Mouse (Mus musculus) layer of hippocampus, adult 11-12 months (tissue): ENCODE data around the gene Tmem190.
A peak's percentile ranks its signal among the peaks of the same experiment; 100 is the strongest.

Source experiments
- DNase-seq: peaks from one replicate; pipeline ENCODE4 v3.0.0; 2022; ENCODE audit warnings: low spot score

Tmem190 gene

DNA sequence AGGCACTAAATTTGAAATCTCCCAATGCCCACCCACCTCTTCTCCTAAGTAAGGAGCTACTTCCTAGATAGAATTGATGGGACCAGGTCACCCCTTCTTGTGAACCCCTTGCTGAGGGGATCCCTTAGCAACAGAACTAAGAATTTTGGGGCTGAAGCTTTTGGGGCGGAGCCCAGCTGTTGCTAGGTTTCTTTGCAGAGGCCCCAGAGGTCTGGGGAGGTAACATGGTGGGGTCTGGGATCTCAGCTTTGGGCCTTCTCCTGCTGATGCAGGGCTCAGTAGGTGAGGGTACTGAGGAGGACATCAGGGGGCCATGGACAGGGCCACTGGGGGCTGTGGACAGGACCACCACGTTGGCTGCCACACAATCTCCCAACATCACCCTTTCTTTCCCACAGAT, at the start of gene Tmem190, which contains the start of gene Il11:
Tmem190 (plus strand) TSS at position 179 of the 400 bp plus-strand sequence.
Il11 (minus strand) TSS at position 101 of the 400 bp plus-strand sequence.
- no peak for DNase-seq

DNA sequence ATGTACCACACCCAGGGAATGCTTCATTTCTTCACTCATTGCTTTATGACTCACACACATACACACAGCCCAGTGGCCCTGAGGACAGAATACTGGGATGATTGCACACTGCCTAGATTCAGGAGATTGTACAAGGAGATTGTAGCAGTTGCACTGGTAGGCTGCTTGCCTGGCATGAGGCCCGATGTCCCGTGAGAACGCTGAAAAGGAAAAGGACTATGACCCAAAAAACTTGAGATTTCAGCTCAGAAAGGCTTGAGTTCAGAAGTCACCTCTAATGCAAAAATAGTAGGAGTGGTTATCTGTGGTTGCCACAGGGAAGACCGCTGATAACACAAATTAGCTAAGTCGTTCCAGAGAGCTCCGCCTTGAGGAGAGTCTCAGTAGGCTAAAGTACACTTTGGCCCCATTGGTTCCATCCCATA, 49.8 kb upstream of the Tmem190 start:
- DNase-seq = no peak

DNA sequence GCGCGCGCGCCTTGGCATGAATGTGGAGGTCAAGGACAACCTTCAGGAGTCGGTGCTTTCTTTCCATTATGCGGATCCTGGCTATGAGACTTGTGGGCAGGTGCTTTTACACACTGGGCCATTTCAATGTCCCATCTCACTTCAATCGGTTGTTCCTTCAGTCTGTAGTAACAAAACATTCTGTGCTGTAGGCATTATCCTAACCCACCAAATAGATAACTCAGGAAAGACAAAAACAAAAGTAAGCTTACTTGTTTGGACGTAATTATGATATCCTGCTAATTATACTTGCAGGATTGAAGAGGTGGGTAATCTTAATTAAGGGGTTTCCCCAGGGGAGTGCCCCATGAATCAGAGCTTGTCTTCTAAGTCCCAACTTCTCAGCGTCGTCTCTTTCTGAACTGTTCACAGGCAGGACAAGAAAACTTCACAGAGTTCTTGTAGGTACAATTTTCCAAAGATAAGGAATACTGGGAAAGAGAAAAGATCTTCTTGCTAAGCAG, 43.6 kb upstream of the Tmem190 start:
- DNase-seq = no peak

DNA sequence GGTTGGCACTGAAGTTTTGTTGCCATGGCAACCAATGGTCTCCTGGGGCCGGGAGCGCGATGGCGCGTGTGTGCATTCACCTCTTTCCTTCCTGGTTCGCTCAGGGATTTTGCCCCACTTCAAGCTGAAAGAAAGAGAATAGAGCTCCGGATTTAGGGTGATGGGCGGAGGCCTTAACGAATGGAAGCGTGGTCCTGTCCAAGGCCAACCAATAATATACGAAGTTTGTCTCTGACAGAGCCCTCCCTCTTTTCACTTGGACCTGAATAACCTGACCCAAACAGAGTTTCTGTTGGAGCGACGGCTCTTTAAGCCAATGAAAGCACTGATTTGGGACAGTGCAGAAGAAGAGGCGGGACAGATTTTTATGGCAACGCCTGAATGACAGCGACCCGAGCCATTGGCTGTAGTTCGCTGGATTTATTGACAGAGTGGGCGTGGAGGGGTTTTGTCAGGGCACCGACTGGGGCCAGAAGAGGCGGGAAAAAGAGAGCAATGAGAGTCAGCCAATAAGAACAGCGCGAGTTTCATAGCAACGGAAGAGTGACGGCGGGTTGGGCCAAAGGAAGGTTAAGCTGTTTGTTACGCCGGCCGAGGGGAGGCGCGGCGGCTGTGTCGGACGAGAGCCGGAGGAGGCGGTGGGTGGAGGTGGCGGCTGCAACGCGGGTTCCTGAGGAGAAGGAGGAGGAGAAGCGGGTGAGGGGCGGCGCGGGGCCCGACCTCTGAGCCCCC, 43.0 kb upstream of the Tmem190 start, which contains the start of gene Kmt5c:
Kmt5c (plus strand) TSS at position 572 of the 732 bp plus-strand sequence.
- DNase-seq = peak; percentile 99

DNA sequence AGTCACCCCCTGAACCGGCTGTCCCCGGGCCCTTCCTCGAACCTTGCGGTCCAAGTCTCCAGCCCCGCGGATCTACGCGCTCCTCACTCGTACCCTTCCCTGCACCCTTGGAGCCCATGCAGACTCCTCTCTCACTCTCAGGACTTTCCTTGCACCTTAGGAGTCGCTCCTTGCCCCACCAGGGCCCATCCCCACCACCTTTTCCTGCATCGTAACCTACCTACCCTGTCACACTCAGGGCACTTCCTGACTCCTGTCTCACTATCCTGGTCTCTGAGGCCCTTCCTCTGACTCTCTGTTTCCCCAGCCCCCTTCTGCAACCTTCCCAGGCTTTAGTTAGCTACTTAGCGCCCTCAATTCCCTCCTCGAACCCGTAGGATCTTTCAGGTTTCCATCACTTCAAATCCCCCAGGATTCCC, 42.4 kb upstream of the Tmem190 start:
- no peak for DNase-seq

DNA sequence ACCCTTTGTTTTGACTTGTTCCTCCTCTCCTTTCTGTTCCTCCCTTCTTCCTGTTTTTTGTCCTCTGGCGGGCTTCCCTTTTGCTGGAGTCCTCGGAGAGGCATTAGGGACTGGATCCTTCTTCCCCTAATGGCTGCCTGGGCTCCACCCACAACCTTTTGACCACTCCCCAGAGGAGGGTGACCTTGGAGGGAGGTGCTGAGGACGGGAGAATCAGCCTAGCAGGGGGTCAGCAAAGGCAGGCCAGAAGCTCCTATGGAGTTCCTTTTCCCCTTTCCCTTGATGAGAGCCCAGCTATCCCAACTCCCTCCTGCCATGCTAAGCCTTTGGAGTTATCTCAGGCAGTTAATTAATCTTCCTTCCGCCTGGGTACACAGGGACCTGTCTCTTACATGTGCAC, 41.6 kb upstream of the Tmem190 start:
- DNase-seq = peak; percentile 28

DNA sequence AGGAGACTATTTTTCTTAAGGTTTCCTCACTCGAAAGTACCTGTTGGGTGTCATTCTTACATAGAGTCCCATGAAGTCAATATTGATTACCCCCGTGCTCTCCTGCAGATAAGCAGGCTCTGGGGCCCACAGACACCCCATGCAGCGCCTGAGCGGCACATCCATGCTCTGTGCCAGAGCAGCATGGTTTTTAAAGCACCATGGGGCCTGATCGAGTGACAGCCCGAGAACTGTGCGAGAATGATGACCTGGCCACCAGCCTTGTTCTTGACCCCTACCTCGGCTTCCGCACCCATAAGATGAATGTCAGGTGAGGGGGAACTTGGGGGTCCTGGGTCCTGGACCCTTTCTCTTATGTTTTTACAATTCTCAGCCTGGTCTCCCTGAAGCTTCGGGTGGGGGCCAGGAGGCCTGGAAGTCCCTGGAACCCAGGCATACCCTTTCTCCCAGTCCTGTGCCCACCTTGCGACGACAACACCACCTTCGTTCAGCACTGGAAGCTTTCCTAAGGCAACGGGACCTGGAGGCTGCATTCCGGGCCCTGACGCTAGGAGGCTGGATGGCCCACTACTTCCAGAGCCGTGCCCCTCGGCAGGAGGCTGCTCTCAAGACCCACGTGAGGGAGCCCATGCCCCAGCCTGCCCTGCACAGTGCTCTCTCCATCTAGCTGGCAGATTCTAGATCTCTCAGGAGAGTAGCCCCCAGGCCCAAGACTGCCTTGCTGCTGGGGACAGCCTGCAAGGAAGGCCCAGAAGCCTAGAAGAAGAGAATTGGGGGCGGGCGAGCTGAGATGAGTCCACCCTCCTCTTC, 40.9 kb upstream of the Tmem190 start:
- no peak for DNase-seq

DNA sequence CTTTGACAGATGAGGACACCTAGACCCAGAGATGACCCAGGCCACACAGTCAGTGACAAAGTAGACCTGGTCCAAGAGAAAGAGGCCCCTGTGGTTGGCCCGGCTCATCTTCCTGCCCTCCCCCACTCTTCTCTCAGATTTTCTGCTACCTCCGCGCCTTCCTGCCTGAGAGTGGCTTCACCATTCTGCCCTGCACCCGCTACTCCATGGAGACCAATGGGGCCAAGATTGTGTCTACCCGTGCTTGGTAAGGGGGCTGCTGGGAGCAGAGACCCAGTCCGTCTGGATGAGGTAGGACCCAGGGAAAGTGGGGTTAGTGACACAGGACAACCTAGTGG, 40.3 kb upstream of the Tmem190 start:
- no peak for DNase-seq

DNA sequence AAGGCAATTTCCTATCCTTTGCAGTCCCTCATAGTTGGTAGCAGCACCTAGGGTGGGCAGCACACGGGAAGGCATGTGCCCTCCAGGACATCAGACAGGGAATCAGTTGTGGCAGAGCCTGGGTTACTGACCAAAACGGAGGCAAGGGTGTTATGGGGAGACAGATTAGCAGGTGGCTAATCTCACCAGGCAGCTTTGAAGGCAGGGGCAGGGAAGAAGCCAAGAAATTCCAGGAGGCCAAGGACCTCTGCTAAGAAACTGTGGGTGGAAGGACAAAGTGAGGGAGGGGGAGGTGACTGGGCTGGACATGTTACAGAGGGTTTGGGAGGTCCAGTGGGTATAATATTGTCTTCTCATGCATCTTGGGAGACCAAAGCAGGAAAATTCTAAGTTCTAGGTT, 39.4 kb upstream of the Tmem190 start:
- DNase-seq = no peak

DNA sequence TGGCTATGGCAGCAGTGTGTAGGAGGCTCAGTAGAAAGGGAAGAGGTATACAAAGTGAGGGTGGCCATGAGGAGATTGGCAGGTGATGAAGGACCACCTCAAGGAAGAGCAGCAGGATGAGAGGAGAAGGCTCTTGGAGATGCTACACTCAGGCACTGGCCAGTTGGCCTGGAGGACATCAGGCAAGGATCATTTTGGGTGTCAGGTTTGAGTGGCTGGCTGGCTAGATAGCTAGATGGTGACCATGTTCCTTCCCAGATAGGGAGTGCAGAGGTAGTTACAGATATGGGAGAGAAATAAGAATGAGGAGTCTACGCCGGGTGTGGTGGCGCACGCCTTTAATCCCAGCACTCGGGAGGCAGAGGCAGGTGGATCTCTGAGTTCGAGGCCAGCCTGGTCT, 37.9 kb upstream of the Tmem190 start:
- DNase-seq = no peak

DNA sequence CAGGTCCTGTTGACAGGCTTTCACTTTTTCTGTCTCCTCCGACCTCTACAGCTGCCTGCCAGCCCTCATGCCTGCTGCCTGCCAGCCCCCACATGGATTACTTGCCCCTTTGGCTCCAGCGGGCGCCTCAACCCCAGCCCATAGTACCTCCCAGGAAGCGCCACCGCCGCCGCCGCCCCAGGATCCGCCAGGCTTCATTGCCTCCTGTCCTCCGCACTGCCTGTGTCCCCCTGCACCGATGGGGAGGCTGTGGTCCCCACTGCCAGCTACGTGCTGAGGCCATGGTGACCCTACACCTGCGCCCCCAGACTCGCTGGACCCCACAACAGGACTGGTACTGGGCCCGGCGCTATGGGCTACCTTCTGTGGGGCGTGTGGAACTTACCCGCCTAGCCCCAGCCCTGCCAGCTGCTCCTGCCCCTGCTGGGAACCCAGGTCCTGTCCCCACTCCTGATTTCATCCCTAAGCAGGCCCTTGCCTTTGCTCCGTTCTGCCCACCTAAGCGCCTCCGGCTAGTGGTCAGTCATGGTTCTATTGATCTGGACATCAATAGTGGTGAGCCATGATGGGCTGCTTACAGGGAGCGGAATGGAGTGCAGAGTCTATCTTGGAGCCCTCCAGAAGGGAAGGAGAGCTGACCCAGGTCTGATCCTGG, 36.3 kb upstream of the Tmem190 start:
- DNase-seq = no peak

DNA sequence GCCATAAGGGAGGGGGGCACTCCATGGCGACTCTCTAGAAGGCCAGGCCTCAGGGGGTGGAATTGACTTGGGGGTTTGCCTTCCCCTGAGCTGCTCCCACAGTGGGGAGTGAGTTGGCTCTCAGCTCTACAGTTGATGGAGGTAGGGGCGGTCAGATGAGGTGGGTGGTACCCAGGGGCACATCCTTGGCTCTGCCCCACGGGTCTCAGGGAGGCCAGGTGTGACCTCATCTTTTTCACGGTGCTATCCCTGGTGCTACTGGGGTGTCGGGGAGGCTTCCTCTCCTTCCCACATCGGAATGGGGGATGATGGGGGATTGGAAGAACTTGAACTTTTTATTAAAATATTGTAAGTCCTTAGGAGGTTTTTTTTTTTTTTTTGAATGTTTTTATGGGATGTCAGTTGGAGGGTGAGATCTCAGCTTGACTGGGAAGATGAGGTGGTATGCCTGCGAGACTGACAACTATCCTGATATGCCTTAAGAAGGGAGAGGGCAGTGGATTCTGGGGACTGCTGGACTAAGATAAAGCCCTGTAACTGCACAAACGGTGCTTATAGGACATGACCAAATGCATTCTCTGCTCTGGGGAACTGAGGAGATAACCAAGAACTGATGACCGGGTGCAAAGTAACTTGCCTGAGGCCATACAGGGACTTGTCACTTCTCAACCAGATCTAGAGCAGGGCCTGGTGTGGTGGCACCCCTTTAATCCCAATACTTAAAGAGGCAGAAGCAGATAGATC, 35.4 kb upstream of the Tmem190 start:
- DNase-seq = no peak

DNA sequence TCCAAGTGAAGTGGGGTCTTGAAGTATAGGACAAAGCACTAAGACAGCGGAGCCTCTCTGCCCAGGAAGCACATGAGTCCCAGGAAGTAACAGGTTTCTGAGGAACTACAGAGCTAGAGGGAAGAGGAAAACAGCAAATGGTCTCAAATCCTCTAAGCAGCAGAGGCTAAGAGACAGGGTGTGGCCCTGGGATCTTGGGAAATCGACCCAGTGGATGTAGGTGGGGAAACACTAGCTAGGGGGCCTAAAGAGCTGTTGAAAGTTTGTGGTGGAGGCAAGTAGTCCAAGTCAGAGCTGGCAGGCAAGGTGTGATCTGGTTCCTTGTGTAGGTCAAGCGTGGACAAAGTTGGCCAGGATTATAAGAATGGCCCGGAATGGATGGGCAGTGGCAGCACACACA, 34.4 kb upstream of the Tmem190 start:
- DNase-seq = no peak

DNA sequence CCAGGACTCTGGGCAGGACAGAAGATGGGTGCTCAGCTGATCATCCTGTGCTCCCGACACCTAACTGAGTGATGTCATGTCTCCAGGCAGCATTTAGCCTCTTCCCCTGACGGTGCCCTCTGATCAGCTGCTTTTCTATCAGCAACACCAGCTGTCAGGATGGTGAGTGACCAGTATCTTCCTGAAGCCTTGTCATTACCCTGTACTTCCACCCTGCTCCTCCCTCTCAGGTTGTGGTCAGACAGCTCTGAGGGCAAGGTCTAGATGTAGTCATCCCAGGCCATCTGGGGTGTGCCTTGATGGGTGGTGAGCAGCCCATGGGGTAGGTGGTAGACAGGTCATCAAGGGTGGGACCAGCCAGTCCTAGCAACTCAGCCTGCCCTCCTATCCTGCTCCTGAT, 33.6 kb upstream of the Tmem190 start:
- DNase-seq = no peak

DNA sequence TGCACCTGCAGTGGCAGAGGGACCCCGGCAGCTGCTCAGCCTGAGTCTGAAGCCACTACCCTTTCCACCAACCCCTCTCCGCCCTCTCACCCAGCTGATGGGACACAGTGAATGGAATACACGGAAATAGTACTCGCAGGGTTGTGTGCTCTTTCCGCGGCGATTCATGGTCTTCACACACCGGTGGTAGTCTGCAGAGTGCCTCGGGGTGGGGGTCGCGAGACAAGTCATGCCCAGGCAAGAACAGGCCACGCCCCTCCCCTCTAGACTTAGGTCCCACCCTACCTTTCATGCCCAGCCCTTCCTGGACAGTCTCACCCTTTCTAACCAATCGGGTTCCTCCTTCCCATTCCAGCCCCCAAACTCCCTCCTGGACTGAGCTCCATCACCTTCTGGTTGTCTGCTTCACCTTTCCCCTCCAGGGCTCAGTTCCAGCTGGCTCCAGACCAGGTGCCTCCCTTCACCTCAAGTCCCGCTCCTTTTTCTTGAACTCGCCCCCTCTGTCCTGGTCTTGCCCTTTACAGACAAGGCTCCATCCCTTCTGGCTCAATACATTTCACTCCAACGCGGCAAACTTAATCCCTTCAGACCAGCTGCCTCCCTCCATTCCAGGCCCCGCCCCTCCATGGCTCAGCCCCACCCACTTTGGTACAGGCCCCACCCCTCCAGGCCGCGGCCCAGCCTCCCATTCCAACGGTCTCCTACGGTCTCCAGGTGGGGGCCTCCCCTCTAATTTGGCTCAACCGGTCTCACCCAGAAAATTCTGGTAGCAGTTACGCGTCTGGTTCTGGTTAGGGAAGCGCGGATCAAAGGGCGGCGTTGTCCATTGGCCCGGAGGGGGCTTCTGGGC, 30.5 kb upstream of the Tmem190 start:
- DNase-seq = no peak

DNA sequence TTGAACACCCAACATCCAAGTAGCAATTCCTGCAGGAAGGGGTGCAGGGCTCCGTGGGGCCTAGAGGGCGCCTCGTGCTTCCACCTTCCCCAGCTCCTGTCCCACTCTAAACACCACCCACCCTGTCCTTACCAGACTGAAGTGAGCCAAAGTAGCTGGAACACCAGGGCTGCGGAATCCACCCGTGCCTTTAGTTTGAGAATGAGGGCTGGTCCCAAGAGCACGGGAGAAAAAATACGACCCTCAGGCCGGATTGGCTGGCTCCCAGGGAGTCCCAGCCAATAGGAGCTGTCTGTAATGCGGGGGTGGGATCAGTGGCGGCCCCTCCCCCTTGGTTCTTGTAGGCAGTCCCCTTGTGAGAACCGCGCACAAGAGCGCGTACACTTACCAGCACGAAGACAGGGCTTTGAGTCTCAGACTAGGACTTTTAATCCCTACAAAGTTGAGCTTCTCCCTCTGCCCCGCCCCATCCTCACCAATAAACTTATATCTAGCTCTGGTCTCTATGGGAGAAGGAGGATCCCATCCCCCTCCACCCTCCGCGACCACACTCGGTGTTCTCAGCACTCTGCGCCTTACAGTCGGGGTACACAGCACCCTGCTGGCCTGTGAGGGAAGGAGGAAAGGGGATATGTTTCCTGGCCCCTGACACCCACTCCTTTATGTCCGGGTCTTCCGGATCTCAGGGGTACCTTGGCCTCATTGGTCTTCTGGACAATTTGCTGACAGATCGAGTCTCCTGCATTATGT, 29.7 kb upstream of the Tmem190 start, which contains the start of gene Cox6b2:
Cox6b2 (minus strand) TSS at position 274 of the 750 bp plus-strand sequence.
- DNase-seq = peak; percentile 76

DNA sequence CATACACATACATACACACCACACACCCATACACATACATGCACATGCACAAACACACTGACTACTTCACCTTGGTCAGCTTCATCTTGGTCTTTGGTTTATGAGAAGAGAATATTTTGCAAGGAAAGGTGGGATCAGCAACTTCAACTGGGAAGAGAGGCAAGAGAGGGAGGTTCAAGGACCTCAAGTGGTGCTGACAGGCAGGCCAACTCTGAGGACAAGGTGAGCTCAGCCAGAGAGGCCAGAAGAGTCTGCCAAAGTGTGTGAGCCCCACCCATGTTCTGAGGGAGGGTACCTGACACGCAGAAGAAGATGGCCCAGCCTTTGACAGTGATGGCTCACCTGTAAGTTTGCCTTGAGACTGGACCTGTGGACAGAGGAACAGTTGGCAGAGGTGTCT, 23.1 kb upstream of the Tmem190 start:
- no peak for DNase-seq

DNA sequence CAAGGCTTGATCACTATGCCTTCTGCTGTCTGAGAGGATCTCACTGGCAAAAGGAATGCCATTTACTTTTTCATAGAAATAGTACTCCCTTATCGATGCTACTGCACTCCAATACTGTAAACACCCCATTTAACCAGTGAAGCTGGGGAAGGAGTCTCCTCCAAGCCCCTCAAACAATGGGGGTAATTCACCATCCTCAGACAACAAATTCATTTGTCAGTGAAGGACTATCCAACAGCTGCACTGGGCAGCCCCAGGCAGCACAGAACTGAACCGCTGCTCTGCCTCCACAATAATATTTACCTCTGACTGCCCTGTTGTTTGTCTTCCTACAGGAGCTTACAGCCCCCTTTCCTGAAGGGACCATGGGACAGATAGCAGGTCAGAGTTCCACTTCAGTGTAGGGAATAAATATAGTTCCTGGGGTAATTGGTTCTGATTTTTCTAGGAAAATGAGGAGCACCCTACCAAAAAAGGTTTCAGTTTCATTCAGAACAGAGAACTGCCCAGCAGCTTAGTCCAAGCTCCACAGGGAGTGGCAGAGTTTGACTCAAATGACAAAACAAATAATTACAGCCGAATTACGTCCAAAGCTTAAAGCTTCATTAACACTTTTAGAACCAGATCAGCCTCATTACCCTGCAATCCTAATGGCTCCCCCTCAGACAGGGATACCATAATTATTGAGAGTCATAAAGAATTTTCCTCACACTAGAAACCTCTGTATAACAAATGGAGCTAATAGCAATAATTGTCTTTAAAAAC, 17.6 kb upstream of the Tmem190 start:
- peak; percentile 34 for DNase-seq

DNA sequence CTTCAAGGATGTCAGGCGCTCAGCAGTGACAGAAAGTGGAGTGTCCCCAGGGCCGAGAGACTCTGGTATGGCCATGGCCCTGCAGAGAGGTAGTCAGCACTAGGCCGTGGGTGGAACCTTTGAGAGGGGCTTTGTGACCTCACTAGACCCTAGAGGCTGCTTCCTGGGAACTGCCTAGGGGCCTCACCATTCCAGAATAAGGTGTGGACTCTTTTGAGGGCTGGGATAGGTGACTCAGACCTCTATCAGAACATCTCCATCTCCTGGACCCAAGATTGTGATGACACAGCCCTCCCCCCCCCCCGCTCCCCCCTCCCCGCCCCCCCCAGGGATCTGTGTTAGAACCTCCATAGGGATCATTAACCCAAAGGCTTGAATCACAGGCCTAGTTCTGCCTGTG, 11.5 kb upstream of the Tmem190 start, which contains the start of gene Fam71e2:
Fam71e2 (minus strand) TSS at position 101 of the 400 bp plus-strand sequence.
- no peak for DNase-seq
